Comparison of ENCODE assay signal across 20 mouse cellular contexts in the genomic region with DNA sequence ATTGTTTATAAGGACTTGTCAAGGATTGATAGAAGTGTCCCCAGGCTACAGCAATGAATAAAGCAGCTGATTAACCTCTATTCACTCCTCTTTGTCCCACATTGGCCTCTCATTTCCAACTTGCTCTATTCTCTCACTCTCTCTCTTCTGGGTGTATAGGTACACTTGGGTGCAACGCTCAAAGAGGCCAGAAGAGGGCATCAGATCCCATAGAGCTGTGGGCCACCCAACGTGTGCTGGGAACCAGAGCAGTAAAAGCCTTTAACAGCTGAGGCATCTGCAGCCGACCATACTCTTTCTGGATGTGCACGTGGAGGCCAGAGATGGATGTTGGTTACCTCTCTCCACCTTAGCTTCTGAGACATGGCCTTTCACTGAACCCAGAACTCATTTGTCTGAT. TPM values are rescaled to one million over a fixed set of nuclear protein-coding genes. Genes with fewer than 3 reads are reported as not detected.
DNase-seq lines count a peak whose midpoint lies in the region; ATAC-seq and TF ChIP-seq lines count a peak whose summit lies in the region.
"Had no signal": no experiment of that assay in that cellular context is flagged by ENCODE, and none has a peak within 500 bp of the region (broad histone marks: within the 10 kb centered on the region; RNA-seq: fewer than 3 reads in every experiment).

No protein-coding gene starts in this region.

- ATAC-seq in forebrain, postnatal 0 days = no peak
- no peak for ATAC-seq in lung, embryonic 14.5 days (ENCODE audit: insufficient read depth)
- ATAC-seq in forebrain, embryonic 12.5 days (ENCODE audit: low FRiP score) = no peak
- ATAC-seq: forebrain, embryonic 13.5 days; intestine, embryonic 16.5 days had no signal

- WGBS in forebrain, postnatal 0 days = 70% methylated on average over 4 of the region's 4 CpGs
- 73% methylated on average over 4 of the region's 4 CpGs for WGBS in forebrain, embryonic 10.5 days
- 63% methylated on average over 4 of the region's 4 CpGs for WGBS in lung, embryonic 14.5 days
- WGBS in forebrain, embryonic 12.5 days = 62% methylated on average over 4 of the region's 4 CpGs

- H3K9me3 ChIP-seq in forebrain, postnatal 0 days (ENCODE audit: low read length) = no peaks in the 10 kb centered on the region
- H3K9me3 ChIP-seq in forebrain, embryonic 10.5 days = no peaks in the 10 kb centered on the region
- H3K9me3 ChIP-seq in lung, embryonic 14.5 days (ENCODE audit: low read depth, low read length) = no peaks in the 10 kb centered on the region
- H3K9me3 ChIP-seq in E14TG2a.4 (ENCODE audit: low read length) = no peaks in the 10 kb centered on the region
- H3K9me3 ChIP-seq in forebrain, embryonic 12.5 days = no peaks in the 10 kb centered on the region
- H3K9me3 ChIP-seq: embryonic facial prominence, embryonic 13.5 days; forebrain, embryonic 13.5 days had no signal

- no peak overlapping the region for H3K27ac ChIP-seq in forebrain, postnatal 0 days (ENCODE audit: low read depth, low read length)
- no peak overlapping the region for H3K27ac ChIP-seq in forebrain, embryonic 10.5 days
- no peak overlapping the region for H3K27ac ChIP-seq in lung, embryonic 14.5 days (ENCODE audit: low read depth)
- H3K27ac ChIP-seq in forebrain, embryonic 12.5 days = no peak overlapping the region
- H3K27ac ChIP-seq: embryonic facial prominence, embryonic 13.5 days; forebrain, embryonic 13.5 days; gastrocnemius, adult 2 months had no signal

- peaks cover 14% of the 10 kb centered on the region for H3K4me1 ChIP-seq in forebrain, postnatal 0 days (ENCODE audit: insufficient read depth)
- peaks cover 28% of the 10 kb centered on the region for H3K4me1 ChIP-seq in forebrain, embryonic 10.5 days
- no peaks in the 10 kb centered on the region for H3K4me1 ChIP-seq in lung, embryonic 14.5 days (ENCODE audit: insufficient read depth)
- H3K4me1 ChIP-seq in E14TG2a.4 (replicated peaks; ENCODE audit: low read depth, low read length) = peaks cover 73% of the 10 kb centered on the region
- H3K4me1 ChIP-seq in forebrain, embryonic 12.5 days = peaks cover 22% of the 10 kb centered on the region

- H3K27me3 ChIP-seq in forebrain, postnatal 0 days (ENCODE audit: insufficient read depth, low read length) = no peaks in the 10 kb centered on the region
- H3K27me3 ChIP-seq in forebrain, embryonic 10.5 days (ENCODE audit: poor library complexity, severe bottlenecking) = peaks cover 10% of the 10 kb centered on the region
- H3K27me3 ChIP-seq in lung, embryonic 14.5 days (ENCODE audit: insufficient read depth, low read length) = 0 out of 2 replicates have a peak, but pooled peaks cover 3% of the 10 kb centered on the region
- peaks cover 8% of the 10 kb centered on the region; the same call in 1 of the 2 replicates for H3K27me3 ChIP-seq in E14TG2a.4 (ENCODE audit: insufficient read depth, low read length)
- H3K27me3 ChIP-seq in forebrain, embryonic 12.5 days = peaks cover 29% of the 10 kb centered on the region

- H3K9ac ChIP-seq in forebrain, postnatal 0 days = no peak overlapping the region
- no peak overlapping the region for H3K9ac ChIP-seq in lung, embryonic 14.5 days
- H3K9ac ChIP-seq in forebrain, embryonic 12.5 days = no peak overlapping the region
- H3K9ac ChIP-seq: embryonic facial prominence, embryonic 13.5 days; forebrain, embryonic 13.5 days had no signal

- no peak for DNase-seq in forebrain, postnatal 0 days
- no peak for DNase-seq in forebrain, embryonic 10.5 days (ENCODE audit: extremely low spot score, low spot score)
- DNase-seq in lung, embryonic 14.5 days = no peak
- no peak for DNase-seq in lung, postnatal 36 days
- peak; percentile 91 for DNase-seq in ZHBTc4 (ENCODE audit: low read depth, low spot score)
- DNase-seq in frontal cortex, adult 2 months (ENCODE audit: extremely low spot score in 1 of 2, low spot score in 1 of 2) = no peak
- DNase-seq: gastrocnemius, adult 2 months; kidney, postnatal 4 days; lung, adult 18-20 months; spleen, adult 18-20 months; thymus, adult 18-20 months had no signal

- no peaks in the 10 kb centered on the region for H3K36me3 ChIP-seq in forebrain, postnatal 0 days (ENCODE audit: insufficient read depth)
- no peaks in the 10 kb centered on the region for H3K36me3 ChIP-seq in forebrain, embryonic 10.5 days (replicated peaks)
- H3K36me3 ChIP-seq in lung, embryonic 14.5 days (ENCODE audit: insufficient read depth) = no peaks in the 10 kb centered on the region
- no peaks in the 10 kb centered on the region for H3K36me3 ChIP-seq in E14TG2a.4 (ENCODE audit: insufficient read depth, low read length)
- no peaks in the 10 kb centered on the region for H3K36me3 ChIP-seq in forebrain, embryonic 12.5 days (replicated peaks)
- H3K36me3 ChIP-seq: embryonic facial prominence, embryonic 13.5 days had no signal

- no peak overlapping the region for H3K4me2 ChIP-seq in forebrain, postnatal 0 days (ENCODE audit: low read depth)
- no peak overlapping the region for H3K4me2 ChIP-seq in lung, embryonic 14.5 days
- H3K4me2 ChIP-seq in forebrain, embryonic 12.5 days = no peak overlapping the region
- H3K4me2 ChIP-seq: embryonic facial prominence, embryonic 13.5 days; forebrain, embryonic 13.5 days had no signal

- TF ChIP-seq CTCF in forebrain, postnatal 0 days (IDR thresholded peaks at IDR 0.05; ENCODE audit: low read depth) = peak; percentile 20; the same call in 1 of the 2 replicates
- 0 out of 2 replicates have a peak, but pooled peaks have one; percentile 28 for TF ChIP-seq CTCF in lung, embryonic 14.5 days (IDR thresholded peaks at IDR 0.05; ENCODE audit: low read depth)
- TF ChIP-seq CTCF in E14TG2a.4 (conservative IDR thresholded peaks at IDR 0.05; ENCODE audit: low read length) = peak; percentile 66

- no peak overlapping the region for H3K4me3 ChIP-seq in forebrain, postnatal 0 days (ENCODE audit: low read depth, low read length)
- H3K4me3 ChIP-seq in forebrain, embryonic 10.5 days = no peak overlapping the region
- H3K4me3 ChIP-seq in lung, embryonic 14.5 days (ENCODE audit: low read depth, low read length) = no peak overlapping the region
- no peak overlapping the region for H3K4me3 ChIP-seq in E14TG2a.4 (replicated peaks; ENCODE audit: low read length)
- no peak overlapping the region for H3K4me3 ChIP-seq in forebrain, embryonic 12.5 days (replicated peaks)
- H3K4me3 ChIP-seq: embryonic facial prominence, embryonic 13.5 days; forebrain, embryonic 13.5 days; gastrocnemius, adult 2 months; megakaryocyte, embryonic 14.5 days had no signal

RNA-seq across cellular contexts. Expression of a gene that starts 3.6 kb away (rescaled TPM):
- total RNA-seq in forebrain, postnatal 0 days (2014; rRNA removed) = 60.2 and 70.5 TPM in 2 replicates
- 39.4 and 44.6 TPM in 2 replicates for polyA plus RNA-seq in forebrain, postnatal 0 days (2015; fragmentation: Nextera tagmentation; extraction: Ambion mirVana)
- 2.9 and 4.2 TPM in 2 replicates for polyA plus RNA-seq in forebrain, embryonic 10.5 days (2016; fragmentation: Nextera tagmentation; extraction: Ambion mirVana)
- 0.17 and 0.38 TPM in 2 replicates for polyA plus RNA-seq in lung, embryonic 14.5 days (2014; fragmentation: Nextera tagmentation; extraction: Ambion mirVana)
- 30.3 and 37.6 TPM in 2 replicates for polyA plus RNA-seq in forebrain, embryonic 12.5 days (2016; fragmentation: Nextera tagmentation; extraction: Ambion mirVana)
- 90.2 and 94.9 TPM in 2 replicates for polyA plus RNA-seq in frontal cortex, adult 2 months (2012; rRNA removed)
- total RNA-seq: gastrocnemius, adult 2 months; heart, adult 8-10 months; heart, postnatal 25 days had no signal

RNA-seq across cellular contexts. Expression of a gene that starts 24.9 kb away (rescaled TPM):
- 115 and 132 TPM in 2 replicates for total RNA-seq in forebrain, postnatal 0 days (2014; rRNA removed)
- 663 and 665 TPM in 2 replicates for polyA plus RNA-seq in forebrain, postnatal 0 days (2015; fragmentation: Nextera tagmentation; extraction: Ambion mirVana)
- polyA plus RNA-seq in forebrain, embryonic 10.5 days (2016; fragmentation: Nextera tagmentation; extraction: Ambion mirVana) = 573 and 579 TPM in 2 replicates
- polyA plus RNA-seq in lung, embryonic 14.5 days (2014; fragmentation: Nextera tagmentation; extraction: Ambion mirVana) = 464 and 470 TPM in 2 replicates
- 520 and 524 TPM in 2 replicates for polyA plus RNA-seq in forebrain, embryonic 12.5 days (2016; fragmentation: Nextera tagmentation; extraction: Ambion mirVana)
- 500 and 513 TPM in 2 replicates for polyA plus RNA-seq in frontal cortex, adult 2 months (2012; rRNA removed)

RNA-seq across cellular contexts. Expression of a gene that starts 24.9 kb away (rescaled TPM):
- total RNA-seq in forebrain, postnatal 0 days (2014; rRNA removed) = 0.29 and 0.54 TPM in 2 replicates
- 0.25 and 1.0 TPM in 2 replicates for polyA plus RNA-seq in forebrain, postnatal 0 days (2015; fragmentation: Nextera tagmentation; extraction: Ambion mirVana)
- 0.25 TPM in 1 of 2 replicates, not detected in the other for polyA plus RNA-seq in forebrain, embryonic 10.5 days (2016; fragmentation: Nextera tagmentation; extraction: Ambion mirVana)
- not detected in 2 replicates for polyA plus RNA-seq in lung, embryonic 14.5 days (2014; fragmentation: Nextera tagmentation; extraction: Ambion mirVana)
- 0.29 TPM in 1 of 2 replicates, not detected in the other for polyA plus RNA-seq in forebrain, embryonic 12.5 days (2016; fragmentation: Nextera tagmentation; extraction: Ambion mirVana)
- 0.14 TPM in 1 of 2 replicates, not detected in the other for polyA plus RNA-seq in frontal cortex, adult 2 months (2012; rRNA removed)
- total RNA-seq: gastrocnemius, adult 2 months; heart, adult 8-10 months; heart, postnatal 25 days; left cerebral cortex, postnatal 36 days had no signal

RNA-seq across cellular contexts. Expression of a gene that starts 58.9 kb away (rescaled TPM):
- 42.7 and 49.1 TPM in 2 replicates for total RNA-seq in forebrain, postnatal 0 days (2014; rRNA removed)
- 111 and 126 TPM in 2 replicates for polyA plus RNA-seq in forebrain, postnatal 0 days (2015; fragmentation: Nextera tagmentation; extraction: Ambion mirVana)
- 54.5 and 61.6 TPM in 2 replicates for polyA plus RNA-seq in forebrain, embryonic 10.5 days (2016; fragmentation: Nextera tagmentation; extraction: Ambion mirVana)
- polyA plus RNA-seq in lung, embryonic 14.5 days (2014; fragmentation: Nextera tagmentation; extraction: Ambion mirVana) = 38.6 and 43.5 TPM in 2 replicates
- polyA plus RNA-seq in forebrain, embryonic 12.5 days (2016; fragmentation: Nextera tagmentation; extraction: Ambion mirVana) = 47.1 and 54.2 TPM in 2 replicates
- polyA plus RNA-seq in frontal cortex, adult 2 months (2012; rRNA removed) = 13.0 and 13.7 TPM in 2 replicates
